Mouse (Mus musculus) kidney, embryonic 16.5 days (tissue): Measurements from ENCODE around the gene Abcb1a. TPM values are rescaled to one million over a fixed set of nuclear protein-coding genes. Genes with fewer than 3 reads are reported as not detected.

Experiments
- ATAC-seq: fragments of 200-750 bp; cut with Nextera tagmentation; 2 replicates; pipeline ENCODE4 v1.8.0; 2017; ENCODE audit warnings: moderate TSS enrichment; ENCODE audit not compliant: low FRiP score, low TSS enrichment
- H3K27ac ChIP-seq: fragments of 300-500 bp; sonication (generic); 2 replicates; pipeline ENCODE4 v1.5.1; 2014; ENCODE audit warnings: low read length
- H3K27me3 ChIP-seq: fragments of 300-500 bp; sonication (generic); 2 replicates; pipeline ENCODE4 v1.6.1; 2014; ENCODE audit warnings: low read length, control low read depth, mixed read lengths; ENCODE audit not compliant: insufficient read depth
- H3K36me3 ChIP-seq: fragments of 300-500 bp; sonication (generic); 2 replicates; pipeline ENCODE4 v1.6.1; 2014; ENCODE audit warnings: low read length, control low read depth, mixed read lengths; ENCODE audit not compliant: insufficient read depth
- H3K4me1 ChIP-seq: fragments of 300-500 bp; sonication (generic); 2 replicates; pipeline ENCODE4 v1.6.1; 2014; ENCODE audit warnings: low read length, control low read depth, mixed read lengths; ENCODE audit not compliant: insufficient read depth
- H3K4me2 ChIP-seq: fragments of 300-500 bp; sonication (generic); replicated peaks from 2 replicates; pipeline ENCODE4 v1.6.1; 2014; ENCODE audit warnings: low read depth, low read length
- H3K4me3 ChIP-seq: fragments of 300-500 bp; sonication (generic); 2 replicates; pipeline ENCODE4 v1.5.1; 2014; ENCODE audit warnings: mild to moderate bottlenecking, low read length
- H3K9ac ChIP-seq: fragments of 300-500 bp; sonication (generic); replicated peaks from 2 replicates; pipeline ENCODE4 v1.6.1; 2014; ENCODE audit warnings: low read length
- H3K9me3 ChIP-seq: fragments of 300-500 bp; sonication (generic); 2 replicates; pipeline ENCODE4 v1.6.1; 2016; ENCODE audit warnings: low read length, control low read depth
- WGBS: fragments of 180-500 bp; shearing (Covaris S2); extraction: QIAGEN DNeasy Blood & Tissue Kit; methylation state at CpG from one replicate; pipeline ENCODE4 v1.1.7; 2014; 5-methylcytosine and 5-hydroxymethylcytosine counted together
- polyA plus RNA-seq: library from polyadenylated mRNA; unstranded; fragments of >200 nt; fragmentation: Nextera tagmentation; extraction: Ambion mirVana; gene quantifications from 2 replicates; pipeline ENCODE4 v1.2.1, GENCODE M21; 2015

Gene Abcb1a
- 0.27 and 0.37 TPM in 2 replicates for polyA plus RNA-seq

DNA sequence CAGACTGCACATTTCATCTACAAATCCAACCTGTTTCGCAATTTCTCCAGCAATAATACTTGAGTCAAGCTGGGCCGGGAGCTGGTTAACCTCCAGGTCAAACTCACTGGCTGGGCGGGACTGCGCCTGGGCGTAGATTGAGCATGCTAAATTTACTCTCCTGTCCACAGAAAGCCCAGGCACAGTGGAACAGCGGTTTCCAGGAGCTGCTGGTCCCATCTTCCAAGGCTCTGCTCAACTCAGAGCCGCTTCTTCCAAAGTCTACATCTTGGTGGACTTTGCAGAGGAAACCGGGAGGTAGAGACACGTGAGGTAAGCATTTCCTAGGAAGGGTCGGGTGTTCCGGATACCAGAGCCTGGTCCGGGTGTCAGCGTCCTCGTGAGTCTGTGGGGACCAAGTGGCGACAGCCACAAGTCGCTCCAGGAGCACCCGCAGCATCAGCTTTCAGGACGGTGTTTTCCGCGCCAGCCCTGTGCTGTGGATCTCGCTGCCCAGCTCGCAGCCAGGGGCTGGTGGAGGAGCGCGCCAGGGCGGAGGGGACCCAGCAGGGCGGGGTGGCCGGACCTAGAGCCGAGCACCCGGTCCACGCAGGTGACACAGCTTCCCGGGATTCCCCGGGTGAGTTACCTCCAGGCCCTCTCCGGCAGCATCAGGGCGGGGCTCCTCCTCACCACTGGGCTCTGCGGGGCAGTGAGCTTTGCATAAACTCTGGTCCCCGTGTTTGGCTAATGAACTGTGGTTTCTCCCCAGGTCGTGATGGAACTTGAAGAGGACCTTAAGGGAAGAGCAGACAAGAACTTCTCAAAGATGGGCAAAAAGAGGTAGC lies at the start of gene Abcb1a:
Abcb1a (plus strand) TSS at position 167 of the 827 bp plus-strand sequence.
- peak; percentile 91 for ATAC-seq
- Histone ChIP-seq H3K9ac (peak within 1 kb of the TSS; percentile 42; the same call in 1 of the 2 replicates), H3K27ac (no peak within 1 kb of the TSS), H3K4me1 (0 out of 2 replicates have a peak, but pooled peaks cover 4% of the 10 kb centered on the region), H3K9me3 (no peaks in the 10 kb centered on the region), H3K4me2 (peak within 1 kb of the TSS; percentile 76), H3K27me3 (0 out of 2 replicates have a peak, but pooled peaks cover 3% of the 10 kb centered on the region), H3K4me3 (peak within 1 kb of the TSS; percentile 46), H3K36me3 (no peaks in the 10 kb centered on the region)
- WGBS = 2% methylated on average over 37 of the region's 37 CpGs

DNA sequence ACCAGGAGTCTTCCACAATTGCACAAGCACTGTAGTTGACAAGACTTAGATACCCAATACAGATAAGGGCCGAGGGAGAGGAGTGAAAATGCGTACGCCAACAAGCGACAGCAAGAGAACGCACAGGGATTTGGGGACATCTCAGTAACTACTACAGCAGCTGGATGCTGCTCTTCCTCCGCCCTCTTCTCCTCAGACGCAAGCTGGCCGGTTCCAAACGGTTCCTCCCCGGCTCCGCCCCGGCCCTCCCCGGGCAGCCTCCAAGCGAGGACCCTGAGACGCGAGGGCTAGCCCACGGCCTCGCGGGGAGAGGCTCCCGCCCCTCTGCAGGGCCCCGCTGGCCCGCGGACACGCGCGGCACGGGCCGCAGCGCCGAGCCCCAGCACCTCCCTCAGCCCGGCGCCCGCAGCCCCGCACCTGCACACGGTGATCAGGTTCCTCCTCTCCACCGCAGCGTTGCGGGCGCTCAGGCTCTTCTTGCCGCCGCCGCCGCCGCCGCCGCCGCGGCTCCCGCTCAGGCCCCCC lies 37.7 kb upstream of the Abcb1a start:
- Histone ChIP-seq H3K4me3 (peak overlapping the region; percentile 85), H3K9ac (peak overlapping the region; percentile 71), H3K27me3 (no peaks in the 10 kb centered on the region), H3K4me1 (no peaks in the 10 kb centered on the region), H3K9me3 (no peaks in the 10 kb centered on the region), H3K4me2 (peak overlapping the region; percentile 99), H3K36me3 (no peaks in the 10 kb centered on the region), H3K27ac (no peak overlapping the region)
- WGBS = 0% methylated on average over 15 of the region's 49 CpGs
- peak; percentile 77 for ATAC-seq

DNA sequence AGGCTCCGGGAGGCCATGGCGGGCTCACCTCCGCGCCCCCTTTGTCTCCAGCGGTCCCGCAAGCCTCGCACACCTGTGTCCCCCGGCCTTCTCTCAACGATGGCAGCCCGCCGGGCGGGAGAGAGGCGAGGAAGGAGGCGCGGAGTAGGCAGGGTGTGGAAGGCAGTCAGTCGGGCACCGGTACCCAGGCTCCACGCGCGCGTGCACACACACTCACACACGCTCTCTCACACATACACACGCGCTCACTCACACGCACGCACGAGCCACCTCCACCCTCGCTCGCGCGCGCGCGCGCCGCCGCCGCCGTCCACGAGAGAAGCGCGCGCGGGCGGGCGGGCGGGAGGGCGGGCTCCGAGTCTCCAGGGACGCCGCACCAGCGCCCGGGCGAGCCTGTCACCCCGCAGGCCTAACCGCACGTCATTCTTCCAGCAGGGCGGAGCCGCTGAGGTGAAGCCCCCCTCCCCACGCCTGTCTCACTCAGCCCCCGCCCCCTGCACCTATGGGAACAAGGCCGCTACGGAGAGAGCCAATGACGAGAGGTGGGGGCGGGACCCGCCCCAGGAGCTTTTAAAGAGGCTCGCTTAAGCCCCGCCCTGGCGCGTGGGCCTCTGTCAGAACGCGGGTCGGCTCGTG lies 37.2 kb upstream of the Abcb1a start, which contains the start of gene Rundc3b:
Rundc3b (minus strand) TSS at position 357 of the 636 bp plus-strand sequence.
- Histone ChIP-seq H3K9ac (peak within 1 kb of the TSS; percentile 71), H3K4me1 (no peaks in the 10 kb centered on the region), H3K9me3 (no peaks in the 10 kb centered on the region), H3K27ac (no peak within 1 kb of the TSS), H3K4me2 (peak within 1 kb of the TSS; percentile 99), H3K36me3 (no peaks in the 10 kb centered on the region), H3K27me3 (no peaks in the 10 kb centered on the region), H3K4me3 (peak within 1 kb of the TSS; percentile 85)
- peak; percentile 99 for ATAC-seq
- under 1% methylated on average over 46 of the region's 74 CpGs for WGBS

DNA sequence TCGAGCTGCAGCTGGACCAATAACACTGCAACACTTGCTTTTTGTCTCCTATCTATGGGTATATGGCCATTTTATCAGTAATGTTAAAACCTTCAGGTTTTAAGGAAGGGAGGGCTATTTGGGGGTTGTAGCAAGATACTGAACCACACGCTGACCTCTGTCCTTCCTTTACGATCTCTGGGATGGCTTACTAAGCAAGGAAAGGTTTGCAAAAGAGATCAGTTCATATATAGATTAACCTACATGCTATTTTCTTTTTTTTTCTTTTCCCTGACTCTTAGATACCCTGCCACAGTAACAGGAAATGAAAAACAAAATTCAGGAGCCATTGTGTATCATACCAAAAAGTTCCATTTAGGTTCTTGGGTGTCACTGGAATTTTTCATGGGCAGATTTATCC lies 27.0 kb upstream of the Abcb1a start:
- Histone ChIP-seq H3K4me1 (no peaks in the 10 kb centered on the region), H3K9me3 (no peaks in the 10 kb centered on the region), H3K9ac (no peak overlapping the region), H3K4me3 (no peak overlapping the region), H3K36me3 (no peaks in the 10 kb centered on the region), H3K27me3 (no peaks in the 10 kb centered on the region), H3K27ac (no peak overlapping the region), H3K4me2 (no peak overlapping the region)
- 80% methylated on average over 3 of the region's 3 CpGs for WGBS
- no peak for ATAC-seq

DNA sequence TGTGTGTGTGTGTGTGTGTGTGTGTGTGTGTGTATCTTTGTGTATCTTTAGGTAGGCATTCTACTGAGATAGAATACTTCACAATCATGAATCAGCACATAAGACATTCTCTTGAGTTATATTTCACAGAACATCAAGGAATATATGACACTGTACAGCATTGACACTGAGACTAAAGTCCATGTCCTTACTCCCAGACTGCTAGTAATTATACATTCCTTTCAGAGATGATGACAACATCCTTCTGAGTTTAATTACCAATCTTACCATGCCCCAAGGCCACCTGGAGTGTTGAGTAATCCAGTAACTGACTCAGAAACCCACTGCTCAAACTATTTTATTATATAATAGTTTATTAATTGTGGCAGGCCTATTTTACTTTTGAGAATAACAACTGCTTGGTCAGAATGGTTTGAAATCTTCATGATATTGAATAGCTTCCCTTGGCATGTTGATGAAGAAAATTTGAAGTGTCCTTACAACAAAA lies 25.3 kb upstream of the Abcb1a start:
- Histone ChIP-seq H3K9ac (no peak overlapping the region), H3K4me2 (no peak overlapping the region), H3K27ac (no peak overlapping the region), H3K4me3 (no peak overlapping the region), H3K36me3 (no peaks in the 10 kb centered on the region), H3K4me1 (no peaks in the 10 kb centered on the region), H3K9me3 (no peaks in the 10 kb centered on the region), H3K27me3 (no peaks in the 10 kb centered on the region)
- ATAC-seq = no peak

DNA sequence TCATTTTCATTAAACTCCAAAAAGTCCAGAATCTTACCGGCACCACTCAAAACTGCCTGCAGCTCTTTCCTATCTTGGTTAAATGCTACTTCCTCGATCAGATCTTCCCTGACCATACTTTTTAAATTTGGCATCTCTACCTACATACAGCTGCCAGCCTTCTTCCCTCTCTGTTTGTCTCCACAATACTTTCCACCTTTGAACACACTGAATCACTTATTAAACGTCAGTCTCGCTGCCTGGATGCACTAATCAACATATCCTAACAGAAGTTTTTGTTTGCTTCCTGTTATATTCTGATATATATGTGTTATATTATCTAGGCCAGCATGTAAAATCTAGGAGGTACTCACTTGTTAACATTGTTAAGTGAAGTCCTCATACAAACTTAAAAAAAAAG lies 11.6 kb upstream of the Abcb1a start:
- WGBS = 85% methylated on average over 4 of the region's 4 CpGs
- no peak overlapping the region for H3K4me3 ChIP-seq
- no peaks in the 10 kb centered on the region for H3K4me1 ChIP-seq
- H3K9me3 ChIP-seq = no peaks in the 10 kb centered on the region
- H3K27me3 ChIP-seq = no peaks in the 10 kb centered on the region
- no peak overlapping the region for H3K27ac ChIP-seq
- H3K9ac ChIP-seq = no peak overlapping the region
- H3K36me3 ChIP-seq = no peaks in the 10 kb centered on the region
- no peak overlapping the region for H3K4me2 ChIP-seq
- ATAC-seq = no peak

DNA sequence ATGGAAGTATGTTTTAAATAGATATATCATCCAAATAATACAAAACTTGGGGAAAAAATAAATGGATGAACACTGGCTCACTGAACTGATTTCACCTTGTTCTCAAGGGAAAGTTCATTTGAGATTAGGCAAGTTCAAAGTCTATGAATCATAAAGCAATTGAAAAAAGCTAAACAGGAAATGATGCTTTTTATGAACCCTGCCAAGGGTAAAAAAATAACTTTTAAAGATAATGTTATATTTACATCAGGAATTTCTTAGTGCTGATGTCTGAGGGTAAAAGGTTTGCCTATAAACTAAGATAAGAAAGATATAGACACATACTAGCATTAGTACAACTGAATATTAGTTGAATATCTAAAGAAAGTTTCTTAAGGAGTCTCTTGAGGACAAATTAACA lies 11.1 kb upstream of the Abcb1a start:
- no peaks in the 10 kb centered on the region for H3K36me3 ChIP-seq
- H3K4me2 ChIP-seq = no peak overlapping the region
- no peaks in the 10 kb centered on the region for H3K27me3 ChIP-seq
- H3K27ac ChIP-seq = no peak overlapping the region
- no peak for ATAC-seq
- H3K4me1 ChIP-seq = no peaks in the 10 kb centered on the region
- H3K4me3 ChIP-seq = no peak overlapping the region
- H3K9me3 ChIP-seq = no peaks in the 10 kb centered on the region
- no peak overlapping the region for H3K9ac ChIP-seq

DNA sequence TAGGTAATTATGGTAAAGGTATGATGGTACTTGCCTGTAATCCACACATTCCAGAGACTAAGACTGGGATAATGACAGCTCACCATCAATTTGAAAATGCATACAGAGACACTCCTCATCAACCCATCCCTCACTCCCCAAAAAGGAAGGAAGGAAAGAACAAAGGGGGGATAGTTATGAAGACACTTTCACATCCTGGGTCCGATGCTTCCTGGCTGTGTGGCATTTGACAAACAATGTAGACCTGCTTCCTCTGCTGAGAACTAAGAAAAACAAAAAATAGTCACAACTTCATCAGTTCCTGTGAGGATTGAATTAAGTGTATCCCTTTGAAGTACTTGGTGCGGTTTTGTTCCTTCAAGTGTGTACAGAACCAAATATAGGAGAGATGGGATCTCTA lies 7.8 kb upstream of the Abcb1a start:
- no peak for ATAC-seq
- Histone ChIP-seq H3K36me3 (no peaks in the 10 kb centered on the region), H3K27me3 (no peaks in the 10 kb centered on the region), H3K4me3 (no peak overlapping the region), H3K9me3 (no peaks in the 10 kb centered on the region), H3K9ac (no peak overlapping the region), H3K4me1 (no peaks in the 10 kb centered on the region), H3K27ac (no peak overlapping the region), H3K4me2 (no peak overlapping the region)
- 70% methylated on average over 2 of the region's 2 CpGs for WGBS

DNA sequence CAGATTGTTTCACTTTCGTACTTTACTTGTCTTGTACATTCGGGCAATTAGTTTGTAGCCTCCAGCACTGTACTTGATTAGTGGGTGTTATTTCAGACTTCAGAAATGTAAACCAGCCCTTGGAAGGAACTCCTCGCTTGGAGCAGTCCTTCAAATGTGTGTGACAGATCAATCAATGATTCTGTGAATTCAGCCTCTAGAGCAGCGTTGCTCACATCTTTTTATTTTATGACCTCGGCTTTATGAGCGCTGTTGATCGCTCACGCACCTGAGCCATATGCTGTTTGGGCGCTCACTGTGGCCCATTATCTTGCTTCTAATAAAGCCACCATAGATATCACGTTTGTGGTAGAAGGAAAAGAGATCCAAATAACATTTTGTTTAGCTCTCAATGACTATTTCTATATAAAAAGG lies 868 bp downstream of the Abcb1a start:
- Histone ChIP-seq H3K4me2 (peak overlapping the region; percentile 76), H3K36me3 (no peaks in the 10 kb centered on the region), H3K27me3 (0 out of 2 replicates have a peak, but pooled peaks cover 3% of the 10 kb centered on the region), H3K9ac (no peak overlapping the region), H3K27ac (no peak overlapping the region), H3K4me3 (peak overlapping the region; percentile 46), H3K9me3 (no peaks in the 10 kb centered on the region), H3K4me1 (0 out of 2 replicates have a peak, but pooled peaks cover 4% of the 10 kb centered on the region)
- 68% methylated on average over 10 of the region's 10 CpGs for WGBS
- no peak for ATAC-seq
